Mouse (Mus musculus) myocyte (in vitro differentiated cells): ENCODE data around the gene Trpm1. TPM values are rescaled to one million over a fixed set of nuclear protein-coding genes. Genes with fewer than 3 reads are reported as not detected.

ENCODE experiments used
- H3K27me3 ChIP-seq: one replicate; pipeline ENCODE4 v1.6.1; 2011; ENCODE audit not compliant: control insufficient read depth, insufficient read depth, insufficient read length
- H3K36me3 ChIP-seq: one replicate; pipeline ENCODE4 v1.6.1; 2011; ENCODE audit not compliant: control insufficient read depth, insufficient read depth
- H3K4me2 ChIP-seq: one replicate; pipeline ENCODE4 v1.6.1; 2011; ENCODE audit warnings: low read depth, control low read depth
- H3K4me3 ChIP-seq: one replicate; pipeline ENCODE4 v1.5.1; 2011; ENCODE audit warnings: mild to moderate bottlenecking, control low read depth, moderate library complexity
- H3K79me2 ChIP-seq: one replicate; pipeline ENCODE4 v1.6.1; 2011; ENCODE audit not compliant: control insufficient read depth, insufficient read depth
- H3ac ChIP-seq: one replicate; pipeline ENCODE4 v1.6.1; 2011; ENCODE audit not compliant: control insufficient read depth, insufficient read length
- CEBPB ChIP-seq: IDR thresholded peaks from 2 replicates; pipeline ENCODE4 v1.6.1; 2011; ENCODE audit warnings: mild to moderate bottlenecking, moderate library complexity; ENCODE audit not compliant: poor library complexity, insufficient read depth, severe bottlenecking
- E2F4 ChIP-seq: IDR thresholded peaks from one replicate; pipeline ENCODE4 v1.6.1; 2011; ENCODE audit warnings: mild to moderate bottlenecking, control low read depth, moderate library complexity; ENCODE audit not compliant: insufficient read depth
- MAX ChIP-seq: IDR thresholded peaks from one replicate; pipeline ENCODE4 v1.6.1; 2011; ENCODE audit warnings: low read depth, mild to moderate bottlenecking, control low read depth
- MYOD1 ChIP-seq, 3 experiments: IDR thresholded peaks; one replicate each; pipeline ENCODE4 v1.6.1; 2011; ENCODE audit warnings: control low read depth in 2 of 3, low read depth in 2 of 3, mild to moderate bottlenecking in 2 of 3, moderate library complexity in 1 of 3; ENCODE audit not compliant: insufficient read length in 2 of 3, control insufficient read depth in 1 of 3
- MYOG ChIP-seq, 3 experiments: IDR thresholded peaks; one replicate each; pipeline ENCODE4 v1.6.1; 2011; ENCODE audit warnings: control low read depth in 2 of 3, low read depth in 2 of 3, mild to moderate bottlenecking in 2 of 3; ENCODE audit not compliant: insufficient read length in 2 of 3, control insufficient read depth in 1 of 3, insufficient read depth in 1 of 3
- POLR2A ChIP-seq: IDR thresholded peaks from one replicate; pipeline ENCODE4 v1.6.1; 2011; ENCODE audit warnings: low read depth, mild to moderate bottlenecking, control low read depth, moderate library complexity; ENCODE audit not compliant: insufficient read length
- POLR2AphosphoS2 ChIP-seq: IDR thresholded peaks from one replicate; pipeline ENCODE4 v1.6.1; 2011; ENCODE audit warnings: low read depth, control low read depth; ENCODE audit not compliant: insufficient read length
- REST ChIP-seq: IDR thresholded peaks from one replicate; pipeline ENCODE4 v1.6.1; 2011; ENCODE audit warnings: mild to moderate bottlenecking, control low read depth, moderate library complexity; ENCODE audit not compliant: insufficient read depth, insufficient read length
- SRF ChIP-seq: IDR thresholded peaks from one replicate; pipeline ENCODE4 v1.6.1; 2011; ENCODE audit warnings: low read depth; ENCODE audit not compliant: control insufficient read depth, insufficient read length
- TCF12 ChIP-seq: IDR thresholded peaks from one replicate; pipeline ENCODE4 v1.6.1; 2011; ENCODE audit warnings: mild to moderate bottlenecking, control low read depth; ENCODE audit not compliant: poor library complexity, insufficient read depth, severe bottlenecking
- TCF3 ChIP-seq: IDR thresholded peaks from one replicate; pipeline ENCODE4 v1.6.1; 2011; ENCODE audit warnings: low read depth, control low read depth; ENCODE audit not compliant: insufficient read length
- USF1 ChIP-seq: IDR thresholded peaks from one replicate; pipeline ENCODE4 v1.6.1; 2011; ENCODE audit warnings: low read depth, mild to moderate bottlenecking, control low read depth, moderate library complexity
- polyA plus RNA-seq: library from polyadenylated mRNA; unstranded; fragments of >200 nt; fragmentation: generic; extraction: Trizol; gene quantifications from one replicate; pipeline ENCODE4 v1.2.1, GENCODE M21; 2012; ENCODE audit warnings: missing spikeins

The Trpm1 gene
- polyA plus RNA-seq, 1 experiment = 0.17 TPM

GRCm38 (mm10) chr7:64208700-64209099 is 55.1 kb downstream of the Trpm1 start:
- no peaks in the 10 kb centered on the region for H3K36me3 ChIP-seq
- H3K4me3 ChIP-seq = no peak overlapping the region
- H3K27me3 ChIP-seq = no peaks in the 10 kb centered on the region
- H3ac ChIP-seq = no peak overlapping the region
- no peak overlapping the region for H3K4me2 ChIP-seq
- H3K79me2 ChIP-seq = no peaks in the 10 kb centered on the region
- TF ChIP-seq E2F4 (no peak), POLR2A (no peak), MYOD1 (IDR thresholded peaks at IDR 0.05; ENCODE audit: control insufficient read depth in 1 of 3, insufficient read length in 2 of 3, low read depth in 2 of 3) (no peak), SRF (no peak), MAX (no peak), TCF3 (no peak), CEBPB (no peak), REST (no peak), USF1 (no peak), POLR2AphosphoS2 (no peak), MYOG (IDR thresholded peaks at IDR 0.05; ENCODE audit: control insufficient read depth in 1 of 3, insufficient read depth in 1 of 3, insufficient read length in 2 of 3, low read depth in 2 of 3) (no peak), TCF12 (no peak)

- no peaks in the 10 kb centered on the region for H3K36me3 ChIP-seq
- H3K4me3 ChIP-seq = no peak overlapping the region
- H3ac ChIP-seq = no peak overlapping the region
- no peaks in the 10 kb centered on the region for H3K27me3 ChIP-seq
- TF ChIP-seq USF1 = no peak
- no peak for TF ChIP-seq MYOD1 (IDR thresholded peaks at IDR 0.05; ENCODE audit: control insufficient read depth in 1 of 3, insufficient read length in 2 of 3, low read depth in 2 of 3)
- no peak for TF ChIP-seq REST
- TF ChIP-seq E2F4 = no peak
- no peak overlapping the region for H3K4me2 ChIP-seq
- H3K79me2 ChIP-seq = no peaks in the 10 kb centered on the region
These were observed 59.2 kb downstream of the Trpm1 start for GRCm38 (mm10) chr7:64212870-64213269.

- Histone ChIP-seq H3K4me3 (no peak overlapping the region), H3K79me2 (no peaks in the 10 kb centered on the region), H3ac (no peak overlapping the region), H3K36me3 (no peaks in the 10 kb centered on the region), H3K4me2 (no peak overlapping the region), H3K27me3 (no peaks in the 10 kb centered on the region)
- TF ChIP-seq MYOD1 (IDR thresholded peaks at IDR 0.05; ENCODE audit: control insufficient read depth in 1 of 3, insufficient read length in 2 of 3, low read depth in 2 of 3) (no peak), CEBPB (no peak), E2F4 (no peak), SRF (no peak), REST (no peak), TCF3 (no peak), MAX (no peak), USF1 (no peak), TCF12 (no peak), POLR2A (no peak), POLR2AphosphoS2 (no peak), MYOG (IDR thresholded peaks at IDR 0.05; ENCODE audit: control insufficient read depth in 1 of 3, insufficient read depth in 1 of 3, insufficient read length in 2 of 3, low read depth in 2 of 3) (no peak)
These were observed 60.4 kb downstream of the Trpm1 start for GRCm38 (mm10) chr7:64214066-64214465.

GRCm38 (mm10) chr7:64215613-64216012 is 62.0 kb downstream of the Trpm1 start:
- H3K4me2 ChIP-seq = no peak overlapping the region
- H3K4me3 ChIP-seq = no peak overlapping the region
- H3K27me3 ChIP-seq = no peaks in the 10 kb centered on the region
- H3K36me3 ChIP-seq = no peaks in the 10 kb centered on the region
- H3ac ChIP-seq = no peak overlapping the region
- TF ChIP-seq MYOD1 (IDR thresholded peaks at IDR 0.05; ENCODE audit: control insufficient read depth in 1 of 3, insufficient read length in 2 of 3, low read depth in 2 of 3) (no peak), E2F4 (no peak), MYOG (IDR thresholded peaks at IDR 0.05; ENCODE audit: control insufficient read depth in 1 of 3, insufficient read depth in 1 of 3, insufficient read length in 2 of 3, low read depth in 2 of 3) (no peak), REST (no peak), TCF3 (no peak), USF1 (no peak), MAX (no peak), CEBPB (no peak), SRF (no peak)
- no peaks in the 10 kb centered on the region for H3K79me2 ChIP-seq

GRCm38 (mm10) chr7:64217428-64217827 is 63.8 kb downstream of the Trpm1 start:
- Histone ChIP-seq H3K27me3 (no peaks in the 10 kb centered on the region), H3K36me3 (no peaks in the 10 kb centered on the region), H3K79me2 (no peaks in the 10 kb centered on the region), H3K4me2 (no peak overlapping the region), H3ac (no peak overlapping the region), H3K4me3 (no peak overlapping the region)
- TF ChIP-seq MAX = no peak
- no peak for TF ChIP-seq REST
